Mouse (Mus musculus): ENCODE data around the gene Slc25a29. TPM values are rescaled to one million over a fixed set of nuclear protein-coding genes. Genes with fewer than 3 reads are reported as not detected.

Gene Slc25a29
- polyA plus RNA-seq, 1 experiment = 24.4 TPM

- TF ChIP-seq CTCF (IDR thresholded peaks at IDR 0.05; ENCODE audit: borderline replicate concordance, control insufficient read depth, extremely low read depth, insufficient read depth, low read length, poor library complexity) = no peak
- no peak for TF ChIP-seq POLR2A (IDR thresholded peaks at IDR 0.05; ENCODE audit: control insufficient read depth, extremely low read depth, insufficient read depth, low read length, poor library complexity)
- no peak overlapping the region for H3K27ac ChIP-seq (ENCODE audit: control insufficient read depth, insufficient read depth, low read length)
Observed at GRCm38 (mm10) chr12:108826282-108826957, 9.3 kb downstream of the Slc25a29 start.

GRCm38 (mm10) chr12:108825561-108826224, 10.0 kb downstream of the Slc25a29 start:
- H3K36me3 ChIP-seq (ENCODE audit: control insufficient read depth, insufficient read depth, low read length) = no peaks in the 10 kb centered on the region
- no peaks in the 10 kb centered on the region for H3K27me3 ChIP-seq (ENCODE audit: control insufficient read depth, insufficient read depth, low read length)
- no peak for TF ChIP-seq CTCF (IDR thresholded peaks at IDR 0.05; ENCODE audit: borderline replicate concordance, control insufficient read depth, extremely low read depth, insufficient read depth, low read length, poor library complexity)
- no peak for TF ChIP-seq POLR2A (IDR thresholded peaks at IDR 0.05; ENCODE audit: control insufficient read depth, extremely low read depth, insufficient read depth, low read length, poor library complexity)
- no peak overlapping the region for H3K27ac ChIP-seq (ENCODE audit: control insufficient read depth, insufficient read depth, low read length)
- H3K4me1 ChIP-seq (replicated peaks; ENCODE audit: control insufficient read depth, insufficient read depth, low read length) = no peaks in the 10 kb centered on the region
- H3K4me3 ChIP-seq (ENCODE audit: control insufficient read depth, insufficient read depth, low read length) = no peak overlapping the region
- WGBS = 95% methylated on average over 13 of the region's 13 CpGs
- DNase-seq = no peak

More at GRCm38 (mm10) chr12:108826282-108826957, 9.3 kb downstream of the Slc25a29 start:
- no peak overlapping the region for H3K4me3 ChIP-seq (ENCODE audit: control insufficient read depth, insufficient read depth, low read length)
- no peaks in the 10 kb centered on the region for H3K4me1 ChIP-seq (replicated peaks; ENCODE audit: control insufficient read depth, insufficient read depth, low read length)
- WGBS = 96% methylated on average over 19 of the region's 19 CpGs
- DNase-seq = no peak
- no peaks in the 10 kb centered on the region for H3K36me3 ChIP-seq (ENCODE audit: control insufficient read depth, insufficient read depth, low read length)
- no peaks in the 10 kb centered on the region for H3K27me3 ChIP-seq (ENCODE audit: control insufficient read depth, insufficient read depth, low read length)

- Histone ChIP-seq H3K36me3 (ENCODE audit: control insufficient read depth, insufficient read depth, low read length) (no peaks in the 10 kb centered on the region), H3K4me1 (replicated peaks; ENCODE audit: control insufficient read depth, insufficient read depth, low read length) (no peaks in the 10 kb centered on the region), H3K4me3 (ENCODE audit: control insufficient read depth, insufficient read depth, low read length) (no peak overlapping the region), H3K27me3 (ENCODE audit: control insufficient read depth, insufficient read depth, low read length) (no peaks in the 10 kb centered on the region), H3K27ac (ENCODE audit: control insufficient read depth, insufficient read depth, low read length) (no peak overlapping the region)
- TF ChIP-seq CTCF (IDR thresholded peaks at IDR 0.05; ENCODE audit: borderline replicate concordance, control insufficient read depth, extremely low read depth, insufficient read depth, low read length, poor library complexity) = no peak
- TF ChIP-seq POLR2A (IDR thresholded peaks at IDR 0.05; ENCODE audit: control insufficient read depth, extremely low read depth, insufficient read depth, low read length, poor library complexity) = no peak
- WGBS = 93% methylated on average over 15 of the region's 15 CpGs
- no peak for DNase-seq
Observed at GRCm38 (mm10) chr12:108824225-108824874, 11.3 kb downstream of the Slc25a29 start.

GRCm38 (mm10) chr12:108823036-108823435, 12.6 kb downstream of the Slc25a29 start:
- WGBS = 89% methylated on average over 8 of the region's 8 CpGs

GRCm38 (mm10) chr12:108820461-108820860, 15.2 kb downstream of the Slc25a29 start:
- no peak for DNase-seq
- no peaks in the 10 kb centered on the region for H3K27me3 ChIP-seq (ENCODE audit: control insufficient read depth, insufficient read depth, low read length)
- H3K4me1 ChIP-seq (replicated peaks; ENCODE audit: control insufficient read depth, insufficient read depth, low read length) = no peaks in the 10 kb centered on the region
- TF ChIP-seq POLR2A (IDR thresholded peaks at IDR 0.05; ENCODE audit: control insufficient read depth, extremely low read depth, insufficient read depth, low read length, poor library complexity) (no peak), CTCF (IDR thresholded peaks at IDR 0.05; ENCODE audit: borderline replicate concordance, control insufficient read depth, extremely low read depth, insufficient read depth, low read length, poor library complexity) (no peak)
- WGBS = 96% methylated on average over 4 of the region's 4 CpGs
- no peak overlapping the region for H3K4me3 ChIP-seq (ENCODE audit: control insufficient read depth, insufficient read depth, low read length)
- no peak overlapping the region for H3K27ac ChIP-seq (ENCODE audit: control insufficient read depth, insufficient read depth, low read length)
- peaks cover 20% of the 10 kb centered on the region for H3K36me3 ChIP-seq (ENCODE audit: control insufficient read depth, insufficient read depth, low read length)

More at GRCm38 (mm10) chr12:108823036-108823435, 12.6 kb downstream of the Slc25a29 start:
- H3K4me1 ChIP-seq (replicated peaks; ENCODE audit: control insufficient read depth, insufficient read depth, low read length) = no peaks in the 10 kb centered on the region
- TF ChIP-seq POLR2A (IDR thresholded peaks at IDR 0.05; ENCODE audit: control insufficient read depth, extremely low read depth, insufficient read depth, low read length, poor library complexity) (no peak), CTCF (IDR thresholded peaks at IDR 0.05; ENCODE audit: borderline replicate concordance, control insufficient read depth, extremely low read depth, insufficient read depth, low read length, poor library complexity) (no peak)
- peaks cover 5% of the 10 kb centered on the region for H3K36me3 ChIP-seq (ENCODE audit: control insufficient read depth, insufficient read depth, low read length)
- DNase-seq = no peak
- H3K27me3 ChIP-seq (ENCODE audit: control insufficient read depth, insufficient read depth, low read length) = no peaks in the 10 kb centered on the region
- H3K4me3 ChIP-seq (ENCODE audit: control insufficient read depth, insufficient read depth, low read length) = no peak overlapping the region
- H3K27ac ChIP-seq (ENCODE audit: control insufficient read depth, insufficient read depth, low read length) = no peak overlapping the region

- Histone ChIP-seq H3K27ac (ENCODE audit: control insufficient read depth, insufficient read depth, low read length) (no peak overlapping the region), H3K27me3 (ENCODE audit: control insufficient read depth, insufficient read depth, low read length) (no peaks in the 10 kb centered on the region), H3K36me3 (ENCODE audit: control insufficient read depth, insufficient read depth, low read length) (peaks cover 32% of the 10 kb centered on the region), H3K4me3 (ENCODE audit: control insufficient read depth, insufficient read depth, low read length) (no peak overlapping the region), H3K4me1 (replicated peaks; ENCODE audit: control insufficient read depth, insufficient read depth, low read length) (no peaks in the 10 kb centered on the region)
- WGBS = 93% methylated on average over 11 of the region's 11 CpGs
- TF ChIP-seq POLR2A (IDR thresholded peaks at IDR 0.05; ENCODE audit: control insufficient read depth, extremely low read depth, insufficient read depth, low read length, poor library complexity) = no peak
- DNase-seq = no peak
Observed at GRCm38 (mm10) chr12:108816569-108816968, 19.1 kb downstream of the Slc25a29 start.
